21 mouse cellular contexts compared by ENCODE assay signal in the genomic region with DNA sequence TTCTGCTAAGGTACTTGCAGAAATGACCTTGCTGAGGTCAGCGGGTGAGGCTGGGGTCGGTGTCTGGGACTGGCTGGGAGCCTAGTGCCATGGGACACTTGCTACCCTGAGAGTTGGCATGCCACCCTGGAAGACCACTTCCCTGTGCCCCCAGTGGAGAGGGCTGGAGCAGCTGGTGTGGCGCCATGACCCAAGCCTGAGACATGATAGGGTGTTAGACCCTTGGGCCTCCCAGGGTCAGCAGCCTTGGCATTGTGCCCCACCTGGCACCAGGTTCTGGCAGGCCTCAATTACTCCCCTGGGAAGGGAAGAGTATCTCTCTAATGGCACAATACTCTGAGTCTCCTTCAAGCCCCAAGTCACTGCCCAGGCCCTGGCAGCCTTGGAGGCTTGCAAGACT. TPM values are rescaled to one million over a fixed set of nuclear protein-coding genes. Genes with fewer than 3 reads are reported as not detected.
A peak's percentile ranks its signal among the peaks of the same experiment; 100 is the strongest.
DNase-seq lines count a peak whose midpoint lies in the region; ATAC-seq and TF ChIP-seq lines count a peak whose summit lies in the region.
"Had no signal": no experiment of that assay in that cellular context is flagged by ENCODE, and none has a peak within 500 bp of the region (broad histone marks: within the 10 kb centered on the region; RNA-seq: fewer than 3 reads in every experiment).

No protein-coding gene starts in this region.

- H3K27ac ChIP-seq in gastrocnemius, adult 2 months = peak overlapping the region; percentile 94
- H3K27ac ChIP-seq in heart, embryonic 12.5 days (ENCODE audit: poor library complexity, severe bottlenecking) = peak overlapping the region; percentile 97
- no peak overlapping the region for H3K27ac ChIP-seq in kidney, embryonic 14.5 days (ENCODE audit: low read depth, low read length)
- H3K27ac ChIP-seq: forebrain, embryonic 12.5 days; hindbrain, embryonic 10.5 days; limb, embryonic 12.5 days; liver, embryonic 14.5 days had no signal

- intact Hi-C loops in gastrocnemius, adult 2 months (cut with DNase I) = loop anchor here (5.0 kb wide), 1 partner anchor 191 kb away; no protein-coding TSS in a partner anchor

- 85% methylated on average over 3 of the region's 3 CpGs for WGBS in heart, embryonic 12.5 days
- 96% methylated on average over 3 of the region's 3 CpGs for WGBS in kidney, embryonic 14.5 days

- H3K36me3 ChIP-seq in heart, embryonic 12.5 days = peaks cover 3% of the 10 kb centered on the region; the same call in 1 of the 2 replicates
- no peaks in the 10 kb centered on the region for H3K36me3 ChIP-seq in kidney, embryonic 14.5 days (ENCODE audit: control insufficient read depth, insufficient read depth, low read length)
- H3K36me3 ChIP-seq: forebrain, embryonic 12.5 days; hindbrain, embryonic 10.5 days; limb, embryonic 12.5 days had no signal

- DNase-seq in gastrocnemius, adult 18-20 months (ENCODE audit: low spot score) = peak; percentile 82
- no peak for DNase-seq in gastrocnemius, postnatal 4 days (ENCODE audit: low spot score in 2 of 2)
- peak; percentile 91 for DNase-seq in gastrocnemius, adult 2 months
- peak; percentile 86 for DNase-seq in heart, postnatal 4 days
- DNase-seq in right cerebral cortex, postnatal 14 days = no peak
- DNase-seq in layer of hippocampus, adult 11-12 months (ENCODE audit: low spot score) = no peak
- DNase-seq: cerebellum, adult 9-10 months; kidney, adult 8-10 months; kidney, postnatal 4 days; midbrain, embryonic 14.5 days; retina, postnatal 1 day; thymus, adult 2 months had no signal

- no peak for ATAC-seq in heart, embryonic 12.5 days (ENCODE audit: insufficient number of reproducible peaks, low FRiP score)
- no peak for ATAC-seq in kidney, embryonic 14.5 days (ENCODE audit: low FRiP score, low TSS enrichment)

- peak overlapping the region; percentile 60 for H3K4me3 ChIP-seq in gastrocnemius, adult 2 months
- no peak overlapping the region for H3K4me3 ChIP-seq in heart, embryonic 12.5 days
- H3K4me3 ChIP-seq in kidney, embryonic 14.5 days (ENCODE audit: low read length) = no peak overlapping the region
- H3K4me3 ChIP-seq: forebrain, embryonic 12.5 days; hindbrain, embryonic 10.5 days; limb, embryonic 12.5 days had no signal

- H3K9me3 ChIP-seq in heart, embryonic 12.5 days (replicated peaks) = no peaks in the 10 kb centered on the region
- no peaks in the 10 kb centered on the region for H3K9me3 ChIP-seq in kidney, embryonic 14.5 days (ENCODE audit: control insufficient read depth, low read length)
- H3K9me3 ChIP-seq: forebrain, embryonic 12.5 days; hindbrain, embryonic 10.5 days had no signal

- peak overlapping the region; percentile 37 for H3K4me2 ChIP-seq in heart, embryonic 12.5 days
- no peak overlapping the region for H3K4me2 ChIP-seq in kidney, embryonic 14.5 days (replicated peaks; ENCODE audit: low read depth, low read length)
- H3K4me2 ChIP-seq: forebrain, embryonic 12.5 days; limb, embryonic 12.5 days had no signal

- peak overlapping the region; percentile 58 for H3K9ac ChIP-seq in heart, embryonic 12.5 days
- H3K9ac ChIP-seq in kidney, embryonic 14.5 days (ENCODE audit: low read depth, low read length) = no peak overlapping the region
- H3K9ac ChIP-seq: forebrain, embryonic 12.5 days; limb, embryonic 12.5 days; liver, embryonic 14.5 days had no signal

- H3K4me1 ChIP-seq in heart, embryonic 12.5 days (replicated peaks) = peaks cover 82% of the 10 kb centered on the region
- H3K4me1 ChIP-seq in kidney, embryonic 14.5 days (ENCODE audit: control insufficient read depth, insufficient read depth, low read length) = no peaks in the 10 kb centered on the region

- no peaks in the 10 kb centered on the region for H3K27me3 ChIP-seq in heart, embryonic 12.5 days (replicated peaks)
- no peaks in the 10 kb centered on the region for H3K27me3 ChIP-seq in kidney, embryonic 14.5 days (ENCODE audit: control insufficient read depth, insufficient read depth, low read length)
- H3K27me3 ChIP-seq: forebrain, embryonic 12.5 days; limb, embryonic 12.5 days had no signal

- TF ChIP-seq CTCF in gastrocnemius, adult 2 months (IDR thresholded peaks at IDR 0.05) = peak; percentile 9; the same call in 1 of the 2 replicates

RNA-seq across cellular contexts. Expression of gene Apol6, which starts 23.5 kb away (rescaled TPM):
- total RNA-seq in gastrocnemius, adult 18-20 months (2021) = 10 to 100 TPM; 47.5 to 80.8 TPM
- total RNA-seq in gastrocnemius, postnatal 4 days (2021) = 1 to 10 TPM; 5.9 to 7.8 TPM
- 10 to 100 TPM; 27.7 to 71.1 TPM for total RNA-seq in gastrocnemius, adult 2 months (2021)
- 0.36 TPM in 1 of 2 replicates, not detected in the other for polyA plus RNA-seq in heart, embryonic 12.5 days (2016; fragmentation: Nextera tagmentation; extraction: Ambion mirVana)
- under 1 TPM; 0.62 to 0.65 TPM for total RNA-seq in heart, postnatal 4 days (2021)
- not detected in 2 replicates for polyA plus RNA-seq in kidney, embryonic 14.5 days (2014; fragmentation: Nextera tagmentation; extraction: Ambion mirVana)
- total RNA-seq: CH12.LX; neutrophil, adult 5-6 weeks had no signal
- polyA plus RNA-seq: forebrain, embryonic 12.5 days; hindbrain, embryonic 10.5 days; limb, embryonic 12.5 days; midbrain, embryonic 14.5 days had no signal

RNA-seq across cellular contexts. Expression of gene Mb, which starts 29.4 kb away (rescaled TPM):
- 1,000 to 10,000 TPM; 5,214 to 6,251 TPM for total RNA-seq in gastrocnemius, adult 18-20 months (2021)
- 100 to 1,000 TPM; 153 to 201 TPM for total RNA-seq in gastrocnemius, postnatal 4 days (2021)
- 1,000 to 10,000 TPM; 3,091 to 7,772 TPM for total RNA-seq in gastrocnemius, adult 2 months (2021)
- polyA plus RNA-seq in heart, embryonic 12.5 days (2016; fragmentation: Nextera tagmentation; extraction: Ambion mirVana) = 209 and 214 TPM in 2 replicates
- total RNA-seq in heart, postnatal 4 days (2021) = 1,000 to 10,000 TPM; 6,207 to 7,219 TPM
- polyA plus RNA-seq in kidney, embryonic 14.5 days (2014; fragmentation: Nextera tagmentation; extraction: Ambion mirVana) = 0.60 and 0.69 TPM in 2 replicates
- total RNA-seq: CH12.LX; neutrophil, adult 5-6 weeks had no signal
- polyA plus RNA-seq: forebrain, embryonic 12.5 days; small intestine, adult 2 months had no signal

Comparison
In these comparisons a context has a peak if more than half of its experiments do, and no peak if none do; other contexts are left out.
1. DNase-seq: peak in gastrocnemius, adult 18-20 months (single experiment), gastrocnemius, adult 2 months (single experiment) and heart, postnatal 4 days (single experiment); none in gastrocnemius, postnatal 4 days (0 of 2), right cerebral cortex, postnatal 14 days (single experiment) and layer of hippocampus, adult 11-12 months (single experiment).
2. RNA of gene Mb, which starts 29.4 kb away (total RNA-seq): 3,091 to 7,772 TPM in gastrocnemius, adult 2 months, 6,207 to 7,219 TPM in heart, postnatal 4 days and 5,214 to 6,251 TPM in gastrocnemius, adult 18-20 months; 153 to 201 TPM in gastrocnemius, postnatal 4 days; every median in the first group is over 10 times any median in the second.
3. RNA of gene Apol6, which starts 23.5 kb away (total RNA-seq): 47.5 to 80.8 TPM in gastrocnemius, adult 18-20 months, 27.7 to 71.1 TPM in gastrocnemius, adult 2 months and 5.9 to 7.8 TPM in gastrocnemius, postnatal 4 days; 0.62 to 0.65 TPM in heart, postnatal 4 days; every median in the first group is over 4 times any median in the second.